Mouse (Mus musculus): ENCODE results near the gene Qser1. TPM values are rescaled to one million over a fixed set of nuclear protein-coding genes. Genes with fewer than 3 reads are reported as not detected.
A peak's percentile ranks its signal among the peaks of the same experiment; 100 is the strongest.
"Not testable (repeated sequence)": the region's sequence is repeated elsewhere in the genome, so short reads cannot be mapped to it uniquely, and the experiment has no call there.

The Qser1 gene
- polyA plus RNA-seq, 1 experiment, result 6.9 TPM

GRCm38 (mm10) chr2:104818763-104819162 lies 2.2 kb upstream of the Qser1 start:
- not testable (repeated sequence) for DNase-seq (ENCODE audit: extremely low spot score in 1 of 2, low spot score in 1 of 2)

- no peak for DNase-seq (ENCODE audit: extremely low spot score in 1 of 2, low spot score in 1 of 2)
Observed at GRCm38 (mm10) chr2:104817555-104818330, 1.2 kb upstream of the Qser1 start.

- peak; percentile 74 to 84 for DNase-seq (ENCODE audit: extremely low spot score in 1 of 2, low spot score in 1 of 2)
Observed at GRCm38 (mm10) chr2:104816866-104817439, 393 bp upstream of the Qser1 start.

- peak in 1 of 2 experiments; percentile 25 for DNase-seq (ENCODE audit: extremely low spot score in 1 of 2, low spot score in 1 of 2)
Observed at GRCm38 (mm10) chr2:104815561-104816370, 794 bp downstream of the Qser1 start.

- DNase-seq (ENCODE audit: extremely low spot score in 1 of 2, low spot score in 1 of 2), result no peak
Observed at GRCm38 (mm10) chr2:104814181-104814951, 2.2 kb downstream of the Qser1 start.

GRCm38 (mm10) chr2:104805435-104805834 lies 11.1 kb downstream of the Qser1 start:
- no peak for DNase-seq (ENCODE audit: extremely low spot score in 1 of 2, low spot score in 1 of 2)

- peak in 1 of 2 experiments; percentile 60 for DNase-seq (ENCODE audit: extremely low spot score in 1 of 2, low spot score in 1 of 2)
Observed at GRCm38 (mm10) chr2:104774763-104775162, 41.8 kb downstream of the Qser1 start.

GRCm38 (mm10) chr2:104768697-104769096 lies 47.9 kb downstream of the Qser1 start:
- DNase-seq (ENCODE audit: extremely low spot score in 1 of 2, low spot score in 1 of 2), result no peak

- DNase-seq (ENCODE audit: extremely low spot score in 1 of 2, low spot score in 1 of 2), result no peak
Observed at GRCm38 (mm10) chr2:104764018-104764417, 52.5 kb downstream of the Qser1 start.

GRCm38 (mm10) chr2:104763134-104763703 lies 53.3 kb downstream of the Qser1 start:
- DNase-seq (ENCODE audit: extremely low spot score in 1 of 2, low spot score in 1 of 2), result peak in 1 of 2 experiments; percentile 6

GRCm38 (mm10) chr2:104750611-104751010 lies 65.9 kb downstream of the Qser1 start:
- DNase-seq (ENCODE audit: extremely low spot score in 1 of 2, low spot score in 1 of 2), result peak in 1 of 2 experiments; percentile 35

- DNase-seq (ENCODE audit: extremely low spot score in 1 of 2, low spot score in 1 of 2), result no peak
Observed at GRCm38 (mm10) chr2:104748652-104749183, 67.8 kb downstream of the Qser1 start.

GRCm38 (mm10) chr2:104746251-104746650 lies 70.3 kb downstream of the Qser1 start:
- DNase-seq (ENCODE audit: extremely low spot score in 1 of 2, low spot score in 1 of 2), result no peak

GRCm38 (mm10) chr2:104743971-104744370 lies 72.6 kb downstream of the Qser1 start:
- no peak for DNase-seq (ENCODE audit: extremely low spot score in 1 of 2, low spot score in 1 of 2)

GRCm38 (mm10) chr2:104743160-104743559 lies 73.4 kb downstream of the Qser1 start:
- no peak for DNase-seq (ENCODE audit: extremely low spot score in 1 of 2, low spot score in 1 of 2)

GRCm38 (mm10) chr2:104742741-104743064 lies 73.9 kb downstream of the Qser1 start, which contains the start of gene Depdc7:
TSS of gene Depdc7 (minus strand) at chr2:104742878.
- DNase-seq (ENCODE audit: extremely low spot score in 1 of 2, low spot score in 1 of 2), result peak; percentile 55 to 82

GRCm38 (mm10) chr2:104741896-104742740 lies 74.4 kb downstream of the Qser1 start:
- no peak for DNase-seq (ENCODE audit: extremely low spot score in 1 of 2, low spot score in 1 of 2)

- DNase-seq (ENCODE audit: extremely low spot score in 1 of 2, low spot score in 1 of 2), result no peak
Observed at GRCm38 (mm10) chr2:104741015-104741758, 75.4 kb downstream of the Qser1 start.

Measured in frontal cortex, adult 2 months (tissue).